Mouse (Mus musculus) hindbrain, embryonic 12.5 days (tissue): ENCODE results near the gene Gm21477. TPM values are rescaled to one million over a fixed set of nuclear protein-coding genes. Genes with fewer than 3 reads are reported as not detected.
"Not testable (repeated sequence)": the region's sequence is repeated elsewhere in the genome, so short reads cannot be mapped to it uniquely, and the experiment has no call there.

Experiments
- ATAC-seq: fragments of 200-750 bp; cut with Nextera tagmentation; 2 replicates; pipeline ENCODE4 v1.8.0; 2017; ENCODE audit warnings: moderate TSS enrichment; ENCODE audit not compliant: low FRiP score
- H3K27ac ChIP-seq: fragments of 300-500 bp; sonication (generic); 2 replicates; pipeline ENCODE4 v1.5.1; 2016; ENCODE audit warnings: mild to moderate bottlenecking
- H3K27me3 ChIP-seq: fragments of 300-500 bp; sonication (generic); 2 replicates; pipeline ENCODE4 v1.6.1; 2016; ENCODE audit warnings: mild to moderate bottlenecking
- H3K36me3 ChIP-seq: fragments of 300-500 bp; sonication (generic); 2 replicates; pipeline ENCODE4 v1.6.1; 2016; ENCODE audit warnings: mild to moderate bottlenecking
- H3K4me1 ChIP-seq: fragments of 300-500 bp; sonication (generic); 2 replicates; pipeline ENCODE4 v1.6.1; 2016
- H3K4me2 ChIP-seq: fragments of 300-500 bp; sonication (generic); replicated peaks from 2 replicates; pipeline ENCODE4 v1.6.1; 2016; ENCODE audit warnings: mild to moderate bottlenecking
- H3K4me3 ChIP-seq: fragments of 300-500 bp; sonication (generic); 2 replicates; pipeline ENCODE4 v1.5.1; 2016; ENCODE audit warnings: mild to moderate bottlenecking
- H3K9ac ChIP-seq: fragments of 300-500 bp; sonication (generic); 2 replicates; pipeline ENCODE4 v1.6.1; 2016; ENCODE audit warnings: mild to moderate bottlenecking, moderate library complexity
- H3K9me3 ChIP-seq: fragments of 300-500 bp; sonication (generic); replicated peaks from 2 replicates; pipeline ENCODE4 v1.6.1; 2016; ENCODE audit warnings: mild to moderate bottlenecking
- WGBS: fragments of 180-500 bp; shearing (Covaris S2); methylation state at CpG from one replicate; pipeline ENCODE4 v1.1.7; 2016; 5-methylcytosine and 5-hydroxymethylcytosine counted together
- polyA plus RNA-seq: library from polyadenylated mRNA; unstranded; fragments of >200 nt; fragmentation: Nextera tagmentation; extraction: Ambion mirVana; gene quantifications from 2 replicates; pipeline ENCODE4 v1.2.1, GENCODE M21; 2016

Gene Gm21477
- polyA plus RNA-seq: not detected in 2 replicates

- not testable (repeated sequence) for H3K4me1 ChIP-seq, H3K36me3 ChIP-seq, H3K4me3 ChIP-seq, H3K9ac ChIP-seq, H3K9me3 ChIP-seq, H3K27me3 ChIP-seq, H3K4me2 ChIP-seq, ATAC-seq, H3K27ac ChIP-seq
- no CpG with 5 or more reads among the region's 6 CpGs for WGBS
Observed at GRCm38 (mm10) chrY:87116521-87116920, at the start of gene Gm21477. Gene Gm21477 (plus strand): TSS chrY:87116821.
